Mouse (Mus musculus) embryo, embryonic 11 days (tissue): ENCODE results near the gene Lgals3.
"Not testable (repeated sequence)": the region's sequence is repeated elsewhere in the genome, so short reads cannot be mapped to it uniquely, and the experiment has no call there.

Experiments used
- DNase-seq: peaks from one replicate; pipeline ENCODE4 v3.0.0-alpha.2; 2015

Lgals3 gene

DNA sequence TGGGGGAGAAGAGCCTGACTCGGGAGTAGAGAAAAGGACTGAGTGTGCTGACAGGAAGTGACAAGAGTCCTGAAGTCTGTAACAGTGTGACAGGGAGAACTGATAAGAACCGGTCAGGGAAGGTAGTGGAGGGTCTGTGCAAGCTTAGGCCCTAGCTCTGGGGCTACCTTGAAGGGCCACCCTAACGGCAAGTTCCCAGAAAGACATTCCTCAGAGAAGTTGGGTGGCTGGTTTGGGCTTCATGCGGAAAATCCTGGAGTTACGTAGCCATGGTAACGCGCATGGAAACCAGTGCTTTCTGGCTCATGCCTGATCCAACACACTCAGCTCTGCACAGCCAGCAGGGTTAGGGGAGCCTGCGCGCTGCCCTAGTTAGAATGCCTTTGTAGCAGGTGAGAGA is at the start of gene Lgals3:
TSS of gene Lgals3 (plus strand) at position 291 of the 400 bp plus-strand sequence.
- DNase-seq, result peak; percentile 69

DNA sequence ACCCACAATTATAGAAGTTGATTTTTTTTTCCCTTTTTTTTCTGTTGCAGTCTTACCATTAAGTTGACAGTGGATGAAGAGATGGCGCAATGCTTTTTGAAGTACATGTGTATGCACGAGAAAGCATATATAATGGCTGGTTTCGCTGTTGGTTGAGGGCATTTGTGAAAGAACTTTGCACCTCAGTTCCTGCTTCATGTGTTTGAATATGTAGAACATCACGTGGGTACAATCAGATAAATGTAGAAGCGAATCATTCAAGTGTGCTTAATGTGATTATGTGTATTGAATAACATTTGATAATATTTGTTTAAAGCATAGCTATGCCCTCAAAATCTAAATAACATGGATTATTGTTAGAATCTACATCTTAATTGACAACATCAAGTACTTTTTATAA is 48.2 kb upstream of the Lgals3 start:
- no peak for DNase-seq

DNA sequence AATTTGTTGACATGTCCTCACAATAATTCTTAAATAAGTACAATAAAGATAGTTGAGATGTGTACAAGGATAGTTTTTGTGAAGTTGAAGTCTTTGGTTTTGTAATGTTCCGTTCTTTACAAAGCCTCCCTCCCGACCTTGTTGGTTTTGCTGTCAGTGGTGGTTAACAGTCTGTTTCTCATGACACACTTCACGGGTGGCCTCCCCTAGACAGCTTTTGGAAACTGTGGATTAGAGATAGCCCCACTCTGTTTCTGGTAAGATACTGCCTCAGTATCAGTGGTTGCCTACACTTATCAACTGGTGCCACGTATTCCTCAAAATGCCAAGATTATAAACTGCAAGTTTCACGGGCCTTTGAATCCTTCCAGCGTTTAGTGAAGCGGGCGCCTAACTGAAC is 46.0 kb upstream of the Lgals3 start:
- not testable (repeated sequence) for DNase-seq

DNA sequence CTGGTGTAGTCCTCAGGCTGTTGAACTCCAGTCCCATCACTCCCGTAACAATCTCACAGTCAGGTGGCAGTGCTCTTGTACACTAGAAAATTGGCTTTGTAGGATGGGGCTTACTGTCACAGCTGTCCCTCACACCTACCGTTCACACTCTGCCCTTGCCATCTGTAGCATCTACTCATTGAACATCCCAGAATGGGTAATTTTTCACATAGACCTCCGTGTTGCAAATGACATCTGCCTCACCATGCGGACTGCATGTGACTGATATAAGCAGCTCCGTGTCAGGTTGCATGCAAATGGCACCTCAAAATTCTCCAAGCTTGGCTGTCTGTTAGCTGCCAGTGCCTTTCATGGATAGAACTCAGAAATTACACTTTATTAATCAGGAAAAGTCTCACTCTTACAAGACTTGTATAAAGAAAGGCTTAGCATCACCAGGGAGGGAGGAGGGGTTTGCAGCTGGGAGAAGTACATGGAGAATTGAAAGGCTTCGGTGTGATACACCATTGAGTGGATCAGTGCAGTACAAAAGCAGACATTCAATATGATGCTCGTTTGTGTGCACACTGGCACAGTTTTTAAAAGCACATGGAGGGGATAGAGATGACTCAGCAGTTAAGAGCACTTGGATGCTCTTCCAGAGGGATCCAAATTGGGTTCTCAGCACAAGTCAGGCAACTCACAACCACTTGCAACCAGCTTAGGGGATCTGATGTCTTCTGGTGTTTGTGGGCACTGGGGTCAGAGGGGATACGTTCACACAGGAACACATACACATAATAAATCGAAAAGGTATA is 41.4 kb upstream of the Lgals3 start:
- DNase-seq, result no peak

DNA sequence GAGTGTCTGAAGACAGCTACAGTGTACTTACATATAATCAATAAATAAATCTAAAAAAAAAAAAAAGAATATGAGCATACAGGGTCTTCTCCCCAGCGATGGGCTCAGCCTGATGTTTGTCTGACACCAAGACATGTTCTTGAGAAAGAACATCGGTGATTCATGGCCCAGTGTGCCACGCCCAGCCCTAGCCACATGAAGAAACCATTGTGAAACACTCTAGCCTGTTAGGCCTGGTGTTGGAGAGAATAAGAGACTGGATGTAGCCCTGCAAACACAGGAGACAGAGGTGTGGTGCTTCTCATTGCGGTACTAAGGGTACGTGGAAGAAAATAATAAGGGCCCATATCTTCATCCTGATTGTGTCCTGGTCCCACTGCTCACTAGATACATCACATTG is 40.2 kb upstream of the Lgals3 start:
- no peak for DNase-seq

DNA sequence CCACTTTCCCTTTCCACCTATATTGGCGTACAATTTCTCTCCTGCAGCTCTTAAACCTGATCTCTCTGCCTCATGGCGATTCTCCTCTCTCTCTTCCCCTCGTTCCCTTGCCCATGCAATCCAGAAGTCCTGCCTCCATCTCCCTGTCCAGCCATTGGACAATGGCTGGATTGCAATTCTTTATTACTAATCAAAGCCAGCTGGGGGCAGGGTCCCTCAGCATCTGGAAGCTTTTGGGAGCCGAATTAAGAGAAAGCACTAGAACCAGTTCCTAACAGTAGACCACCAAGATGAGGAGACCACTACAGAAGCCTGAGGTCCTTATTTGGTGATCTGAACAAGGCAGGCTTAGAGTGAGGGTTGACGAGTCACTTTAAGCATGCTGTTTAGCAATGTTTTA is 35.6 kb upstream of the Lgals3 start:
- DNase-seq, result peak; percentile 52

DNA sequence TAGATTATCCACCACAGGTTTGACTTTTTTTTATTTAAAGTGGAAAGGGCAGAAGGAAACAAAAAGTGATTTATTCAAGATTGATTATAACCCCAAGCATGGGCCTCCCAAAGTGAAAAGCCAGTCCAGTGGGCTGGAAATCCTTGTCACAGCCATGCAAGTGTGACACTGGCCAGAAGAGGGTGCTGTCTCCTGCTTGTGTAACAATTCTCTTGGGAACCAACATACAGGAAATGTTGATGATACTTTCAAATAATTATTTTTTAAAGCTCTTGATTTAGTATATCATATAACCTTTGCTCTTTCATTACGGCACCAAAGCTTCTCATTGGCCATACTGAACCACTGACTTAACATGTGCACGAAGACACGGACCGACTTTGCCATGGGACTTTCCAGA is 32.7 kb upstream of the Lgals3 start:
- DNase-seq, result peak; percentile 65

DNA sequence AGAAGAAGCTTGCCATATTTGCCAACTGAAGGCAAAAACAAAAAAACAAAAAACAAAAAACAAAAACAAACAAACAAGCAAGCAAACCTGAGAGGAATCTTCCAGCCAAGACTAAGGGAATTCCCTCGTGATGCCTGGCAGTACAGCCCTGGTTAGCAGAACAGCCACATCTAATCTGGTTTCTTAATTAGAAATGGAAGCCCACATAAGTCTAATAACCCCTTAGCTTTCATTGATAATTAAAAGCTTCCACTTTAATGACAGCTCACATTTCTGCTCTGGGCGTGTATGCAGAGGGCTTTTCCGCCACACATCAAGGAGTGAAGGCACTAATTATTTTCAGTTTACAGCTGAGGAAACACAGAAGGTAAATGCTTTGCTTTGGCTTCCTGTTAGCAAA is 32.3 kb upstream of the Lgals3 start:
- no peak for DNase-seq

DNA sequence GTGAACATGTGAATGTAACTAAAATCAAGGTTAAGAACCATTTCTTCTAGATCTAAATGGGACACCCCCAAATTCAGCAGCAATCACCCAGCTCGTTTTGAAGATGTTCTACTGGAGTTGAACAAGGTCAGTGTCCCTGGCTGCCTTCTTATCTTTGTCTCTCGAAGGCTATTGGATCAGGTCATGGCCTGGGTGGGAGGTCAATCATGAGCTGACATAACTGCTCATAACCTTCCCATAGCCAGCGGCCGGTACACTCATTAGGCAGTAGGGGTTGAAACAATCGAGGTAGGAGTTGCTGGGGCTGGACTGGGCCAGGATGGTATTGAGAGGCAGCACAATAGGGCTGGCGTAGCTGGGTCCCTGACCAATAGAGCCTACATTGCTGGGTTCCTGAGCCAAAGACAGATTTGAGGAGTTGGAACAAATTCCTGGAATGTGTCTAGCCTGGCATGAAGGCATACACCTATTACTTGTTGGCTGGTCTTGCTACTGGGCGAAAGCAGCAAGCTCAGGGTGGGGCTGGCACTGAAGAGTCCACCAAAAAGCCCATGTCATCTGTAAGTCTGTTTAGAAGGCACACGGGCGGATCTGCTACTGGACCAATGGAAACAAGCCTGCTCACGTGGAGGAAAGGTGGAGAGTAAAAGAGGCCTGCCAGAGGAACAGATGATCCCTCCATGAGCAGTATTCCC is 27.2 kb upstream of the Lgals3 start:
- no peak for DNase-seq

DNA sequence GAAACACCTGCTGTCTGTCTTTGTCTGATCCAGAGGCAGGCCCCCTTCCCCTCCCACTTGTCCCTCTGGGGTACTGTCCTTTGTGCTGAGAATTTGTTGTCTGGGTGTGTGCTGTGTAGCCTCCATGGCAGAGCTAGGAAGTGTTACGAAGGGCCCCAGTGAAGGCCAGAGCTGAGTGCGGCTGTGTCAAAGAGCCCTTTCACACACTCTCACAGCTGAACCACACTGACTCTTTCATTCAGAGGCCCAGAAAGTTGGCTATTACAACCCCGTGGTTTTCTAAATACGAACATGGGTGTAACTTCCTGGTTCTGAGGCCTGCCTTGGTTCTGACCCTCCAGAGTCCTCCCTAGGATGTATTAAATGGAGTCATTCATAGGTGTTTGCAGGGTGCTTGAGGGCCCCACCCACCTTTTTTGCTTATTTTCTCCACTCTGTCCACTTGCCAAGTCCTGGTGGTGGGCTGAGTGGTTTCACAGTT is 25.7 kb upstream of the Lgals3 start:
- peak; percentile 8 for DNase-seq

DNA sequence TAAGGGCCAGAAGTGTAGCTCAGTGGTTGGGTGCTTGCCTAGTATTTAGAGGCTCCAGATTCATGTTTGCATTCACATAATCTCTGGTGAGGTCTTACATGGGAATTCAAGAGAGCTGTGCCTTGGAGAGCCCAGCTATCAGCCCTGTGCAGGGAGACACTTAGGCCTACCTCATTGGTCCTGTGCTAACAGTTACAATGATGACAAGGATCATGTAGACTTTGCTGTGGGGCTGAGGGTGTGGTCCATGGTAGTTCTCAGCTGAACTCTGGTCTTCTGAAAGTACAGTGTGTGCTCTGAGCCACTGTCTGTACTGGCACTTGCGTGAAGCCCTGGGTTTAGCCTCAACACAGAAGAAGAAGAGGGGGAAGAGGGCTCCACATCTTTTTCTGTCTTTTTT is 20.8 kb upstream of the Lgals3 start:
- no peak for DNase-seq

DNA sequence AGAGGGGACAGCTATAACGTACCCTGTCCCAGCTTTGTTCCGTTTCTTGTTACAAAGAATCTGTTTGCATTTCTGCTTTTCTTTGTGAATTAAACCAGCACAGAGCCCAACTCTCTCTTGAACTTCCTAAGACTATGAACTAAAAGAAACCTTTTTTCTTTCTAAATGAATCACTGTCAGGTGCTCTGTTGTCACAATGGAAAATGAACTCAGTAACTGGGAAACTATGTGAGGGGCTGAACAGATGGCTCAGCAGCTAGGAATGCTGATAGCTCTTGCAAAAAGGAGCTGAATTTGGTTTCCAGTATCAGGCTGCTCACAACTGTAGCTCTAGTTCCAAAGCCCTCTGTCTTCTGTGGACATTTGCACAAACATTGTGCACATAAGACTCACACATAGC is 16.6 kb upstream of the Lgals3 start:
- no peak for DNase-seq

DNA sequence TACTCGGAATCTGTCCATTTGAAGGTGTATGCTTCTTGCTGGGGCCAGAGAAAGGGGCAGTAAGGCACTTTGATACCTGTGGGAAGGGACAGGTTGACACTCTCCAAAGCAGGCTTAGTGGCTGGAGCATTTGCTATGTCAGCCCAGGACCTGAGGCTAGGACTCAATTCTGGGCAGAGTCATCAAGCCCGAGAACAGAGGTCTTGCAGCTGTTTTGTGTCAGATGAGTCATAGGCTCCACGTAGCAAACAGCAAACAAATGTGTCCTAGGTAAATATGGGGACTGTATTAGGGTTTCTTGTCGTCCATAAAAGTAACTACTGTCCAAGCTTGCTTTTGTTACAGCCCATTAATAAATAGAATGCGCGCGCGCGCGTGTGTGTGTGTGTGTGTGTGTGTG is 15.3 kb upstream of the Lgals3 start:
- DNase-seq, result no peak

DNA sequence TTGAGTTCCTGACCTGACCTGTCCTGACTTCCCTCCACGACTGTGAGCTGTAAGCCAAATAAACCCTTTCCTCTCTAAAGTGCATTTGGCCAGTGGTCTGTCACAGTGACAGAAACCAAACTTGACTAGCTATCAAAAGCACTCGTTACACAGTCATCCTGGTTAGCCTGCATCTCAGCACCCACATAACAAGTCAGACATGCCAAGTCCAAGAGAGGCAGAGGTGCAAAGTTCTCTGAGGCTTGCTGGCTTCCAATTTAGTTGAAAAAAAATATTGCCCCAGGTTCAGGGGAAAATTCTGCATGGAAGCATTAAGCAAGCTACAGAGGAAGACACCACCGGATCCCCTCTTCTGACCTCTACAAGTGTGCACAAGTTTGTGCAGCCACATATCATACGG is 14.3 kb upstream of the Lgals3 start:
- no peak for DNase-seq

DNA sequence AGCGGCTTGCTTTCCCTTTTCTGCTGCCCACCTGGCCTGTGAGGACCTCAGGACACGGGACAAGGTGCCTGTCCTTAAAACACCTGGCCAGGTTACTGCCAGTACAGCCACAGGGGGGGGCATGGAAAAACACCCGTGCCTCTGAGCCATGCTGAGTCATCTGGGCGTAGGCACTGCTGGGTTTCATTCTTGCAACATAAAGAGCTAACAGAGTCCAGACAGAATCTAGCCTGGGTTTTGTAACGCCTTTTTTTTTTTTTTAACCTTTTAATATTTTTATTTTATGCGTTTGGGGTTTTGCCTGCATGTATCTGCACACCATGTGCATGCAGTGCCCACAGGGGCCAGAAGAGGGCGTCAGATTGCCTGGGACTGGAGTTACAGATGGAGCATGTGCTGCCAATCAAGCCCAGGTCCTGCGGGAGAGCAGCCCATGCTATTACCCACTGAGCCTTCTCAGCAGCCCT is 13.4 kb upstream of the Lgals3 start:
- DNase-seq, result no peak

DNA sequence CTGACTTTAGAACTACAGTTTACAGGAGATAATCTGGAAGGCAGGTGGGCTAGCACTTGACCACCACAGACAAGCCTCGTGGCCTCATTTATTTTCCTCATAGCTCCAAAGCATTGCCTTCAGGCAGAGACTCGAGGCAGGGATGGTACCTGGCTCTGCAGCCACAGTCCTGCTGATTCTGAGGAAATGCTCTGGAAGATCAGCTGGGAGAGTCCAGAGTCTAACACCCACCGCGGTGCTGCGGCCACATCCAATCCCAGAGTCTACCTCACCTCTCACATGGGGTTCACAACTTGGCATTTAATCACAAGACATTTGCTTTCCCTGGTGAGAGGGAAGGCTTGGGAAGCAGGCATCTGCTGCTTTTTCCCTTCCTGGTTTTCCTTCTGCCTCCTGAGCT is 12.6 kb upstream of the Lgals3 start:
- no peak for DNase-seq

DNA sequence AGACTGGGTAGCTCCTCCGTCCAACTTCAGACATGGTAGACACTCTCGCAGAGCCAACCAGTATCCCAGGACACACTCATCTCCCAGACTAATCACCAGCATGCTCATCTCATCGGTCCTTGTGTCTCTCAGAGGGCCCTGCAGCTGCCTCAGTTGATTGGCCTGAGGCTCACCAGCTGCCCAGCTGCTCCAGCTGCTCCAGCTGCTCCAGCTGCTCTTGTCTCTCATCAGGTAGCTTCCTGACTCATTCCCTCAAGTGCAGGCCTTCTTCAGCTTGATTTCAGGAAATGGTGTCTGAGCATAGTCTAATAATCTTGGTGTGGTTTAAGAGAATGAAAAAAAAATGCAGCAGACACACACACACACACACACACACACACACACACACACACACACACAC is 10.9 kb upstream of the Lgals3 start:
- no peak for DNase-seq

DNA sequence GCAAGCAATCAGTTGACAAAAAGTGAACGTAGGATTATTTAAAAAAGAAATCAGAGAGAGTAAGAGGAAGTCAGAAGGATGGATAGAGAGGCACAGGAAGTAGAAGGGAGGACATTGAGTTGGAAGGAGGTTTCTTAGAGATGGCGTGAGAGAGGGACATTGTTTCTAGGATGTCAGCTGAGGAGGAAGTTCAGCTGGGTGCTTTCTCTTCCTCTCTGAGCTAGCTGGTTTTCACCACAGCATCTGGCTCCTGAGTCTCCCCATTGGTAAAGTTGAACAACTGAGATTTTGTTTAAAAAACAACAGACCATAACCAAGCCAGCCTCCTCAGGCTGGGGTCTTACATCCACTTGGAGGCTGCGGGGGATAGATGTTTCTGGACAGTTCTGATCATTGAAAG is 7.9 kb upstream of the Lgals3 start:
- DNase-seq, result no peak

DNA sequence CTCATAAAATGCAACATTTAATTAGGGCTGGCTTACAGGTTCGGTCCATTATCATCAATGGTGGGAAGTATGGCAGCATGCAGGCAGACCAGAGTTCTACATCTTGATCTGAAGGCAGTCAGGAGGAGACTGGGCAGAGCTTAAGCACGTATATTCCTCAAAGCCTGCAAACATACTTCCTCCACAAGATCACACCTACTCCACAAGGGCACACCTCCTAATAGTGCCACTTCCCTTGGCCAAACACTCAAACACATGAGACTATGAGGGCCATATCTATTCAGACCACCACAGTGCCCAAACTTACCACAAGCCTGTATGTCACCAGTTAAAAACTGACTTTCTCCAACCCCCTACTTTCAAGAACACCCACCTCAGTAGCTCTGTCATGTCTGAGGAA is 6.1 kb upstream of the Lgals3 start:
- DNase-seq, result no peak

DNA sequence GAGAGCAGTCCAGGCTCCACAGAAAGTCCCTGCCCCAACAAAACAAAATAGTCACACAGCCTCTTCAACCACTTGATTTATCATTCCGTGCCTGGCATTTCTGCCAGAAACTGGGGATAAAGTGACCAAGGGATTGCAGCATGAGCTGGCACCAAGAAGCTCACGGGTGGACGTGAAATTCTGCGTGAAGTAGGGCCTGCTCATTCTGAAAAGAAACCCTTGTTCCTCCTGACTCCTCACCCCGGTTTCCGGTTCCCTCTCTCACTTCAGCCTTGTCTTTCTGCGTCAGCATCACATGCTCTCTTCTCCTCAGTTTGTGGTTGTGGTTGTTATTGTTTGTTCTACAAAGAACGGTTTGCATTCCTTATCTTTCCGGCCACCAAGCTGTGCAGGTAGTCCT is 5.7 kb upstream of the Lgals3 start:
- DNase-seq, result no peak

DNA sequence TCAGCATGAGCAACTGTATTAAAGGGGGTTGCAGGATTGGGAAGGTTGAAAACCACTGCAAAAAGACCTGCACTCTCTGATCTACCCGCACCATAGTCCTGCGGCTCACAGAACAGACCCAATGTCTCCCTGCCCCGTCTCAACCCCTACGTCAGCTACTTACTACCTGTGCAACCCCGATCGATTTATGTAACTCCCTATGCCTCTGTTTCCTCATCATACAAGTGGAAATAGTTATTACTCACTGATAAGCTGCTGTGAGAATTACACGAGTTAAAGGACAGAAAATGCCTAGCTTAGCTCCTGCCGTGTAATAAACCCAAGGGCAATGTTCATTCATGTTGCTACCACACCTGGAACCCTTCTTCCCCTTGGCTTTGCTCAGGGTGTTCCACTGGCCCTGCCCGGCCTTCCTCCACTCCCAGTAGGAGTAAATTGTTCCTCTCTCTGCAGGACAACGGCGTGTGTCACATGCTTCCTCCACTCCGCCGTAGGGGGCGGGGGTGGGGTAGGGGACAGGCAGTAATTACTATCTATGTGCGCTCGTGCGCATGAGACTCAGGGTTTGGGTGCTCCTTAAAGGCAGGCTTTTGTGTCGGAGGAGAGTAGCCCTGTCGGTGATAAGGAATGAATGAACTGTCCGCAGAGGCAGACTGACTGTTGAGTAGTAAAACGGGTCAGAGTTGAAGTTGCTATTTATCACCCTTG is 2.7 kb upstream of the Lgals3 start:
- peak; percentile 49 for DNase-seq

DNA sequence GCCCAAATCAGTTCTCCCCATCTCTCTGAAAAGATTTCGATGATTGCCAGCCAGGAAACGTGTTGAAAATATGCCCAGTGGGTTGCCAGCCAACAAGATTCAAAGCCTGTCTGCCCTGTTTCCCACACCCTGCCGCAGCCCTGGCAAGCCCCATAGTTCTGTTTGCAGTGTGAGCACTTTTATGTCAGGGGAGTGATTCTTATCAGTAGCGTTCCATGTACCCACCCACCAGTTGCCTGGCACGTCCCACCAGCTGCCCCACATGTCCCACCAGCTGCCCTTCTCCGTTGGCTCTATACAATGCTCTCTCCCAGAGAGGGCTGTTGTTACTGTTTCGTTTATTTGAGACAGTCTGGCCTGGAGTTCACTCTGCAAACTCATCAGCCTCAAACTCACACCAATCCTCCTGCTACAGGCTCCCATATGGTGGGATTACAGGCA is 650 bp upstream of the Lgals3 start:
- no peak for DNase-seq

DNA sequence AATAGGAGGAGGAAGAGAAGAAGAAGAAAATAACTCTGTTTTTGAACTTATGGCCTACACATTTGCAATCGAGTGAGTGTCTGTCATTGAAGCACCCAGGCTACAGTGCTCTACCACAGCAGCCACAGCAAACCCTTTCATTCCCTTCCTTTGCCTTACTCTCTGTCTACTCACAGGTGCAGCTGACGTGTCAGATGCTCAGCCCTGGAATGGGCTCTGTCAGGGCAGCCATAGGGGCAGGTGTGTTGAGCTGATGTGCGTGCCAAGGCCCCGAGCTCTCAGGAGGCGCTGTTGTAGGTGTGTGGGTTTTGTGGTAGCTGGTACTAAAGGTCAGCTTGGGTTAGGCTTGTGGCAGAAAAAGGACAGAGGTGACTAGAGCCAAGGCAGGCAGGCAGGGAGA is 2.2 kb downstream of the Lgals3 start:
- DNase-seq, result no peak

DNA sequence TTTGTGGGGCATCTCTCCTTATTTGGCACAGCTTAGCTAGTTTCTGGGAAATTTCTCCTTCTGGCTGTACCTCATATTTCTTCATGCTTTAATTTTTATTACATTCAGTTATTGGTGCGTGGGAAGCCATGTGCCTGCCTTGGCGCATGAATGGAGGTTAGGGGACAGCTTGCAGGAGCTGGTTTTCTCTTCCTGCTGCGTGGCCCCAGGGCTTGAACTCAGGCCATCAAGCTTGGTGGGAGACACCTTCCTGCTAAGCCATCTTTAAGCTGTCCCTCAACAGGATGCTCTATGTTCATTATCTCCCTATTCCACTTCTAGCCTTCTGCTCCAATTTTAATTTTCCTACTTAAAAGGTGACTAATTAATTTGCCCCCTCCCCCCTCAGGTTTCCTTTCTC is 3.2 kb downstream of the Lgals3 start:
- no peak for DNase-seq
